ENCODE assay signal across 8 mouse cellular contexts in genomic region chr5:143463671-143464070, GRCm38 (mm10). TPM values are rescaled to one million over a fixed set of nuclear protein-coding genes. Genes with fewer than 3 reads are reported as not detected.
A peak's percentile ranks its signal among the peaks of the same experiment; 100 is the strongest.
DNase-seq lines count a peak whose midpoint lies in the region; ATAC-seq and TF ChIP-seq lines count a peak whose summit lies in the region.

No protein-coding gene starts in this region.

- peak overlapping the region; percentile 76 for H3K9ac ChIP-seq in liver, embryonic 15.5 days

- no peak for TF ChIP-seq POLR2A in testis, adult 2 months (IDR thresholded peaks at IDR 0.05; ENCODE audit: control insufficient read depth, low read depth, low read length)

- no peak for ATAC-seq in erythroblast, adult 5-6 weeks (replicated peaks; ENCODE audit: low FRiP score, poor library complexity, severe bottlenecking)
- no peak for ATAC-seq in liver, embryonic 15.5 days (ENCODE audit: insufficient read depth)
- no peak for ATAC-seq in megakaryocyte-erythroid progenitor cell, adult 5-6 weeks (replicated peaks; ENCODE audit: low FRiP score, low TSS enrichment, poor library complexity, severe bottlenecking)

- DNase-seq in testis, postnatal 14 days (ENCODE audit: low spot score) = no peak
- DNase-seq in embryo, embryonic 11 days = no peak
- DNase-seq in left cerebral cortex, adult 11 months (ENCODE audit: low spot score) = no peak

- WGBS in liver, embryonic 15.5 days (ENCODE audit: insufficient replicate concordance) = 83% methylated on average over 11 of the region's 11 CpGs

- H3K4me1 ChIP-seq in erythroblast, embryonic 14.5 days (ENCODE audit: control insufficient read depth) = peaks cover 47% of the 10 kb centered on the region
- H3K4me1 ChIP-seq in testis, adult 2 months (ENCODE audit: control insufficient read depth, insufficient read depth, low read length) = peaks cover 16% of the 10 kb centered on the region
- H3K4me1 ChIP-seq in liver, embryonic 15.5 days (replicated peaks) = peaks cover 38% of the 10 kb centered on the region

- peak overlapping the region; percentile 96 for H3K4me2 ChIP-seq in liver, embryonic 15.5 days

- H3K27ac ChIP-seq in testis, adult 2 months (ENCODE audit: control insufficient read depth, insufficient read depth, low read depth, low read length) = no peak overlapping the region
- H3K27ac ChIP-seq in liver, embryonic 15.5 days (replicated peaks) = 0 out of 2 replicates have a peak overlapping the region, but pooled peaks have one; percentile 63

- H3K4me3 ChIP-seq in erythroblast, embryonic 14.5 days (replicated peaks) = peak overlapping the region; percentile 77
- peak overlapping the region; percentile 85; the same call in 1 of the 2 replicates for H3K4me3 ChIP-seq in testis, adult 2 months (ENCODE audit: control insufficient read depth, low read depth, low read length)
- peak overlapping the region; percentile 90 for H3K4me3 ChIP-seq in liver, embryonic 15.5 days (replicated peaks)

- H3K27me3 ChIP-seq in erythroblast, embryonic 14.5 days (ENCODE audit: control insufficient read depth) = peaks cover 7% of the 10 kb centered on the region
- H3K27me3 ChIP-seq in testis, adult 2 months (ENCODE audit: control insufficient read depth, insufficient read depth, low read length) = no peaks in the 10 kb centered on the region
- H3K27me3 ChIP-seq in liver, embryonic 15.5 days = peaks cover 8% of the 10 kb centered on the region

- peaks cover 24% of the 10 kb centered on the region for H3K36me3 ChIP-seq in erythroblast, embryonic 14.5 days (ENCODE audit: control insufficient read depth)
- no peaks in the 10 kb centered on the region for H3K36me3 ChIP-seq in testis, adult 2 months (ENCODE audit: control insufficient read depth, insufficient read depth, low read length)
- H3K36me3 ChIP-seq in liver, embryonic 15.5 days (replicated peaks) = peaks cover 19% of the 10 kb centered on the region

- no peak for TF ChIP-seq CTCF in testis, adult 2 months (IDR thresholded peaks at IDR 0.05; ENCODE audit: control insufficient read depth, insufficient read depth, insufficient replicate concordance, low read depth, low read length)

- no peaks in the 10 kb centered on the region for H3K9me3 ChIP-seq in erythroblast, embryonic 14.5 days (ENCODE audit: control insufficient read depth, low read length)
- no peaks in the 10 kb centered on the region for H3K9me3 ChIP-seq in liver, embryonic 15.5 days (replicated peaks)

RNA-seq across cellular contexts. Expression of gene Daglb, which starts 0.7 kb away (rescaled TPM):
- 0.52 and 0.87 TPM in 2 replicates for polyA plus RNA-seq in erythroblast, embryonic 14.5 days (2012)
- total RNA-seq in erythroblast, adult 5-6 weeks (2015; ENCODE audit: low replicate concordance) = 5.2 and 6.7 TPM in 2 replicates
- 7.1 and 8.8 TPM in 2 replicates for total RNA-seq in erythroblast, adult 5-6 weeks (2017; ENCODE audit: low replicate concordance)
- 1.4 and 1.7 TPM in 2 replicates for polyA plus RNA-seq in testis, adult 2 months (2012; rRNA removed)
- polyA plus RNA-seq in liver, embryonic 15.5 days (2015; fragmentation: Nextera tagmentation; extraction: Ambion mirVana) = 8.3 and 9.3 TPM in 2 replicates
- total RNA-seq in megakaryocyte-erythroid progenitor cell, adult 5-6 weeks (2014; fragmentation: Nextera tagmentation) = 15.7 and 23.9 TPM in 2 replicates
- total RNA-seq in megakaryocyte-erythroid progenitor cell, adult 5-6 weeks (2017) = 10.3 and 12.4 TPM in 2 replicates
